16 mouse cellular contexts compared by ENCODE assay signal in genomic region chr5:60988313-60988712, GRCm38 (mm10).
"Had no signal": no experiment of that assay in that cellular context is flagged by ENCODE, and none has a peak within 500 bp of the region (broad histone marks: within the 10 kb centered on the region; RNA-seq: fewer than 3 reads in every experiment).

No protein-coding gene starts in this region.

- H3K4me1 ChIP-seq: neural tube, embryonic 13.5 days; neural tube, embryonic 15.5 days; stomach, embryonic 15.5 days had no signal

- DNase-seq: retina, postnatal 1 day; right cerebral cortex, adult 18-20 months; right cerebral cortex, postnatal 14 days; right cerebral cortex, postnatal 25 days; right cerebral cortex, postnatal 4 days; spleen, adult 18-20 months; thymus, adult 18-20 months; thymus, adult 2 months; thymus, postnatal 14 days; thymus, postnatal 25 days; thymus, postnatal 36 days; thymus, postnatal 4 days had no signal

- H3K9ac ChIP-seq: neural tube, embryonic 13.5 days; neural tube, embryonic 15.5 days; stomach, embryonic 15.5 days had no signal

- H3K9me3 ChIP-seq: neural tube, embryonic 13.5 days; neural tube, embryonic 15.5 days; stomach, embryonic 15.5 days had no signal

- H3K4me3 ChIP-seq: neural tube, embryonic 13.5 days; neural tube, embryonic 15.5 days; stomach, embryonic 15.5 days had no signal

- H3K27me3 ChIP-seq: neural tube, embryonic 13.5 days; neural tube, embryonic 15.5 days; stomach, embryonic 15.5 days had no signal

- H3K27ac ChIP-seq: neural tube, embryonic 13.5 days; neural tube, embryonic 15.5 days; stomach, embryonic 15.5 days; stomach, postnatal 0 days had no signal

- H3K36me3 ChIP-seq: neural tube, embryonic 13.5 days; neural tube, embryonic 15.5 days; stomach, embryonic 15.5 days had no signal
